Mouse (Mus musculus) forebrain, postnatal 0 days (tissue): ENCODE measurements at regions not wholly inside any gene's neighbourhood (a gene's known extent, or its start where the extent isn't known, plus 50 kb on each side); places are given as distances from the start of the nearest gene placed in this dataset.

Experiments used
- ATAC-seq: fragments of 200-750 bp; cut with Nextera tagmentation; 2 replicates; pipeline ENCODE4 v1.8.0; 2017; ENCODE audit warnings: mild to moderate bottlenecking, moderate library complexity
- DNase-seq: peaks from one replicate; pipeline ENCODE4 v3.0.0-alpha.2; 2015
- H3K27ac ChIP-seq: fragments of 300-500 bp; sonication (generic); 2 replicates; pipeline ENCODE4 v1.5.1; 2014; ENCODE audit warnings: low read depth, mild to moderate bottlenecking, antibody characterized with exemption, low read length, moderate library complexity, mixed read lengths
- H3K27me3 ChIP-seq: fragments of 300-500 bp; sonication (generic); 2 replicates; pipeline ENCODE4 v1.6.1; 2014; ENCODE audit warnings: mild to moderate bottlenecking, low read length, mixed read lengths; ENCODE audit not compliant: insufficient read depth
- H3K36me3 ChIP-seq: fragments of 300-500 bp; sonication (generic); 2 replicates; pipeline ENCODE4 v1.6.1; 2014; ENCODE audit warnings: mild to moderate bottlenecking, moderate library complexity; ENCODE audit not compliant: insufficient read depth
- H3K4me1 ChIP-seq: fragments of 300-500 bp; sonication (generic); 2 replicates; pipeline ENCODE4 v1.6.1; 2014; ENCODE audit warnings: antibody characterized with exemption; ENCODE audit not compliant: insufficient read depth
- H3K4me2 ChIP-seq: fragments of 300-500 bp; sonication (generic); 2 replicates; pipeline ENCODE4 v1.6.1; 2014; ENCODE audit warnings: low read depth, mild to moderate bottlenecking, moderate library complexity
- H3K4me3 ChIP-seq: fragments of 300-500 bp; sonication (generic); 2 replicates; pipeline ENCODE4 v1.5.1; 2014; ENCODE audit warnings: low read depth, low read length, mixed read lengths
- H3K9ac ChIP-seq: fragments of 300-500 bp; sonication (generic); 2 replicates; pipeline ENCODE4 v1.6.1; 2014; ENCODE audit warnings: mild to moderate bottlenecking
- H3K9me3 ChIP-seq: fragments of 300-500 bp; sonication (generic); 2 replicates; pipeline ENCODE4 v1.6.1; 2016; ENCODE audit warnings: low read length
- CTCF ChIP-seq: sonication (generic); IDR thresholded peaks from 2 replicates; pipeline ENCODE4 v1.5.1; 2016; ENCODE audit warnings: antibody characterized with exemption, control low read depth, low read depth
- WGBS: fragments of 180-500 bp; shearing (Covaris S2); extraction: QIAGEN DNeasy Blood & Tissue Kit; methylation state at CpG from one replicate; pipeline ENCODE4 v1.1.7; 2014; 5-methylcytosine and 5-hydroxymethylcytosine counted together

DNA sequence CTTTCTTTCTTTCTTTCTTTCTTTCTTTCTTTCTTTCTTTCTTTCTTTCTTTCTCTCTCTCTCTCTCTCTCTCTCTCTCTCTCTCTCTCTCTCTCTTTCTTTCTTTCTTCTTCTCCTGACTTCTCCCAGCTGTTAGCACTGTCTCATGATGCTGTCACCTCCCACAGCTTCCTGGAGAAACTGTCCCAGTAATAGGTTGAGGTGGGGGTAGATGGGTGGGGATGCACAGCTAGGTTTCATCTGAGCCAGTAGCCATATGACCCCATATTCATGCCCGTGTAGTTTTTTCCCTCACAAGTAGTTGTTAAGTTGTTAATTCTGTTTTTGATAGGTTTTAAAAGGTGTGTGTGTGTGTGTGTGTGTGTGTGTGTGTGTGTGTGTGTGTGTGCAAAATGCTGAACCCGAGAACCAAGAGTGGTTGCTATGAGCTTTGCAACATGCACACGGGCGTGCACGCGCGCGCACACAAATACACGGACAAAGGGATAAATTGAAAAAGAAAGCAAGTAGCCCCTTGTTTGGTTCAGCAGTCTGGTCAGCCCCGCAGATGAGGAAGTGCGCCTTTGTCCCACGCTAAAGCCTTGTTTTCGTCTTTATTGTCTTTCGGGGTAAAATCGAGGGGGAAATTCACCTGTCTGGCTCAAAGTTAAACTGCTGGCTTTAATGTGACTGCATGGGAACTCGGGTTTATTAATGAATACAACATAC is 224.4 kb downstream of the Ndfip2 start:
- WGBS: 1% methylated on average over 16 of the region's 16 CpGs
- H3K4me3 ChIP-seq: peak overlapping the region; percentile 28
- no peaks in the 10 kb centered on the region for H3K36me3 ChIP-seq
- H3K9ac ChIP-seq: peak overlapping the region; percentile 45
- H3K4me1 ChIP-seq: peaks cover 10% of the 10 kb centered on the region; the same call in 1 of the 2 replicates
- peak; percentile 69 for ATAC-seq
- peak; percentile 73 for DNase-seq
- H3K4me2 ChIP-seq: peak overlapping the region; percentile 52
- TF ChIP-seq CTCF: no peak
- no peaks in the 10 kb centered on the region; the same call in 1 of the 2 replicates for H3K27me3 ChIP-seq
- H3K9me3 ChIP-seq: no peaks in the 10 kb centered on the region
- H3K27ac ChIP-seq: peak overlapping the region; percentile 36

DNA sequence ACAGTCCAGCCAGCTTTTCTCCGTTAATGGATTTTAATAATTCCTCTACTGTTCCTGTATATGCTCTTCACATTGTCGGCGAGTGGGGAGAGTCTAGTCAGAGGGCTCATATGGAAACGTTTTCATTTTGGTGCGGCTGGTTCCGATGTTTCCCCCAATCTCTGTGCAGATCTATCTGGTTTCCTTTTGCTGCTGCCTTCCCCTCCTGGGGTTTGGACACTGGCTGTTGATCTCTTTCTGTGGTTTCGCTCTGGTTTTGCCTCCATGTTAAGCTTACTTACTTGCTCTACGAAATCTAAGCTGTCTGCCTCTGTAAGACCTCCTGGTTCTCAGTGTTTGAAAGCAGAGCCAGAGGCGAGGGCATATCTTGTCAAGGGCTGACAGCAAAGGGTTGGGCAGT is 221.7 kb downstream of the Ndfip2 start:
- Histone ChIP-seq H3K9me3 (no peaks in the 10 kb centered on the region), H3K4me2 (no peak overlapping the region), H3K4me1 (peaks cover 13% of the 10 kb centered on the region; the same call in 1 of the 2 replicates), H3K36me3 (no peaks in the 10 kb centered on the region), H3K9ac (no peak overlapping the region), H3K27me3 (no peaks in the 10 kb centered on the region; the same call in 1 of the 2 replicates), H3K27ac (no peak overlapping the region), H3K4me3 (no peak overlapping the region)
- 65% methylated on average over 9 of the region's 9 CpGs for whole genome bisulfite sequencing
- TF ChIP-seq CTCF: no peak
- DNase-seq: no peak
- ATAC-seq: no peak

DNA sequence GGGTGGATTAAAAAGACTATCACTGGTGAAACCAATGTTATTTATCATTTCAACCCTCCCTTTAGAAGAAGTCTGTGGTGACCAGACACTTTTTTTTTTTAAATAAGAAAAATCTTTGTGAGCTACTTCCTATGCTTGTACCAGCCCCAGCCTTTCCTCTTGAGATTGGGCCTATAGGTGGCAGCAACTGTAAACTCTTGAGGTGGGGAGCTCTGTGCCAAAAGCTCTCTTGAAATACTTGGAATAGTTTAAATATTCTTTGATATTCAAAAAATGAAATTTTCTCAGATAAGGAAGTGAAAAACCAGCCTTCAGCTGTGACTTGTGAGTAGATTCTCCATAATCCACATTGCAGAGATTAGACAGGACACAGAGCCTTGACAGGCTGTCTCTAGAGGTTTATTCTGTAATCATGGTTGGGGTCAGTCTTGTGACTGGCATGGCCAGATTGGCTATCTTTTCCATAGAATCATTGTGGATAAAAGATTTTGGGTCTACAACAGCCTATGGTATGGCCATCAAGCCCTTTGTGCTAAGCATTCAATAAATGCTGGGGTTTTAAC is 216.7 kb downstream of the Ndfip2 start:
- H3K36me3 ChIP-seq: no peaks in the 10 kb centered on the region
- peak; percentile 68 for TF ChIP-seq CTCF
- no peak overlapping the region for H3K4me2 ChIP-seq
- ATAC-seq: peak; percentile 78; the same call in 1 of the 2 replicates
- H3K27me3 ChIP-seq: no peaks in the 10 kb centered on the region
- peak; percentile 84 for DNase-seq
- no peak overlapping the region for H3K9ac ChIP-seq
- H3K4me3 ChIP-seq: no peak overlapping the region
- H3K9me3 ChIP-seq: no peaks in the 10 kb centered on the region
- H3K4me1 ChIP-seq: 0 out of 2 replicates have a peak, but pooled peaks cover 2% of the 10 kb centered on the region
- no peak overlapping the region for H3K27ac ChIP-seq

DNA sequence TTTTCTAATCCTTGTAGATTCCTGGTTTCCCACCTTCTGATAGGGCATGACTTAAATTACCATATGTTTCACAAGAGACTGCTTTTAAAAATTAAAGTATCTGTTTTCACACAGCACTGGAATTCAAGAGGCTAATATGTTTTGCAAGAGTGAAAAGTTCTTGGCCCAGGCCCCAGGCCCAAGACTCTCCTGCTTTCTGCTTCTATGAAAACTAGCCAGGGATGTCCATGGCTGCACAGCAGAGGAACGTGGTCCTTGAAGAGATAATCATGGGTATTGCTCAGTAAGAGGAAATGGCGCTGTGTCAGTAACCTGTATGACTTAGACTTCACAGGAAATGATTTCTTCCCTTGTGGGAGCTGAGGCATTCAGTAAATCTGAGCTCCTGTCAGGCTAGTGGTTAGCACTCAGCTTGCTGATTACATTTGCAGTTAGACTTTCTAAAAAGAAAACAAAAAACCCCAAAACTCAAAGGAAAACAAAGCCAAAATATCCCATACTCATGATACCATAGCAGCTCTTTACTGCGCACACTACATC is 190.6 kb downstream of the Ndfip2 start:
- DNase-seq: no peak
- Histone ChIP-seq H3K9me3 (no peaks in the 10 kb centered on the region), H3K4me1 (no peaks in the 10 kb centered on the region), H3K9ac (no peak overlapping the region), H3K4me3 (no peak overlapping the region), H3K27ac (no peak overlapping the region), H3K27me3 (no peaks in the 10 kb centered on the region), H3K4me2 (no peak overlapping the region), H3K36me3 (no peaks in the 10 kb centered on the region)
- no peak for TF ChIP-seq CTCF
- ATAC-seq: no peak
- 84% methylated on average over 3 of the region's 3 CpGs for WGBS

DNA sequence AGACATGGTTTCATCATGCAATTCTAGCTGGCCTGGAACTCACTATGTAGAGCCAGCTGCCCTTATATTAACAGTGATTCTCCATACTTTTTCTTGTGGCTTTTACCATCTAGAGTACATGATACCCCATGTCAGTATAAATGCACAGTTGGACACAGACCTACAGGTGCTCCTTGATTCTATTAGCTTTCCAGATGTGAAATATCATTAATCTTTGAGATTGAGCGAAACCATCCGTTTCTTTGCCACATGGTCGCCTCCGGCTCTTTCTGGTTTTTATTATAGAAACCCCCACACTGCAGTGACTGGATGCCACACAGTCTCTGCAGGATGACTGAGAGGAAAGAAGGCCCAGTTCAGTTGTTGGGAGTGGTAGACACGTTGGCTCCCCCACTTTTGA is 188.7 kb downstream of the Ndfip2 start:
- Histone ChIP-seq H3K9ac (no peak overlapping the region), H3K36me3 (no peaks in the 10 kb centered on the region), H3K27me3 (no peaks in the 10 kb centered on the region), H3K4me1 (no peaks in the 10 kb centered on the region), H3K4me3 (no peak overlapping the region), H3K9me3 (no peaks in the 10 kb centered on the region), H3K4me2 (no peak overlapping the region), H3K27ac (no peak overlapping the region)
- 88% methylated on average over 5 of the region's 5 CpGs for WGBS
- DNase-seq (no peak), ATAC-seq (no peak)
- no peak for TF ChIP-seq CTCF

DNA sequence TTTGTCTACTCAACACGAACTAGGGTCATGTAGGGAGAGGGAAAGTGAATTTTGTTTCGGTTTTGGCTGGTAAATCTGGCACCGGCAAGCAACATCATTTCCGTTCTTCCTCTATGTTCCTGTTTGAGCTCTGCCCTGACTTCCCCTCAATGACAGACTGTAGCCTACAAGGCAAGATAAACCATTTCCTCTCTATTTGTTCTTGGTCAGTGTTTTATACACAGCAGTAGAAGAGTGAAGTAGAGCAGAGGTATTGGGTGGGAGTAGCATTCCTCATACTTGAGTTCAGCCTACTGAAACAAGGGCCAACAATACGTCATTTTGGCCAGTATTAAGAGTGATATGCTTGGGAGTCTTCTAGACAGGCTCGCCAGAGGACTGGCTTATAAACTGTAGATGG is 177.0 kb downstream of the Ndfip2 start:
- H3K4me2 ChIP-seq: no peak overlapping the region
- H3K4me1 ChIP-seq: no peaks in the 10 kb centered on the region
- DNase-seq (no peak), ATAC-seq (no peak)
- no peaks in the 10 kb centered on the region for H3K9me3 ChIP-seq
- no peak overlapping the region for H3K9ac ChIP-seq
- no peak overlapping the region for H3K27ac ChIP-seq
- no peaks in the 10 kb centered on the region for H3K36me3 ChIP-seq
- 89% methylated on average over 6 of the region's 6 CpGs for WGBS
- no peak overlapping the region for H3K4me3 ChIP-seq
- TF ChIP-seq CTCF: no peak
- H3K27me3 ChIP-seq: no peaks in the 10 kb centered on the region

DNA sequence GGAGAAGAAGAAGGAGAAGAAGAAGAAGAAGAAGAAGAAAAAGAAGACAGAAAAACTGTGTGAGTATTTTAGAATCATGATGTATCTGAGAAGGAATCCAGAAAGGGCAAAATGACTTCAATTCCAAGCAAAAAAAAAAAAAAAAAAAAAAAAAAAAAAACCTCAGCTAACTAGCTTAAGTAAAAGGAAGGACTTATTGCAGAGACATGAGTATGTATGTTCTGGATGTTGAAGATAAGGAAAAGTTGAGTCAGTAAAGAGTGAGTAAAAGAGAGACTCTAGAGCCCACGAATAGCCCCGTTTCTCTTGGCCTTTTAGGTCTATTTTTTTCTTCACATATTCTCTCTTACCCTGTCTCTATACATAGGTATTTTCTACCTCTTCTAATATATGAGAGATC is 175.1 kb downstream of the Ndfip2 start:
- no peaks in the 10 kb centered on the region for H3K9me3 ChIP-seq
- H3K4me2 ChIP-seq: no peak overlapping the region
- TF ChIP-seq CTCF: no peak
- no peak overlapping the region for H3K4me3 ChIP-seq
- DNase-seq (no peak), ATAC-seq (no peak)
- H3K27me3 ChIP-seq: no peaks in the 10 kb centered on the region
- 93% methylated on average over 2 of the region's 2 CpGs for WGBS
- H3K9ac ChIP-seq: no peak overlapping the region
- H3K36me3 ChIP-seq: no peaks in the 10 kb centered on the region
- no peaks in the 10 kb centered on the region for H3K4me1 ChIP-seq
- no peak overlapping the region for H3K27ac ChIP-seq
